Mouse (Mus musculus) hematopoietic stem cell, adult 5-6 weeks (primary cell): ENCODE results near the gene Cox6b1. TPM values are rescaled to one million over a fixed set of nuclear protein-coding genes. Genes with fewer than 3 reads are reported as not detected.

Experiments
- ATAC-seq, 2 experiments: fragments of 125-278 bp in 1 of 2; replicated peaks in 1 of 2; 2 replicates each; pipeline ENCODE4 v1.8.0; 2016 to 2017; ENCODE audit warnings: inconsistent platforms in 2 of 2, mild to moderate bottlenecking in 2 of 2, moderate number of reproducible peaks in 2 of 2, low read depth in 1 of 2, moderate TSS enrichment in 1 of 2; ENCODE audit not compliant: low FRiP score in 2 of 2, poor library complexity in 2 of 2, severe bottlenecking in 2 of 2, insufficient read depth in 1 of 2, low TSS enrichment in 1 of 2
- total RNA-seq: library from RNA; stranded (forward); fragments of 172-1452, 232-1000 nt; gene quantifications from 2 replicates; pipeline ENCODE4 v1.2.3, GENCODE M21; 2017

Cox6b1 gene
- 272 and 375 TPM in 2 replicates for total RNA-seq

DNA sequence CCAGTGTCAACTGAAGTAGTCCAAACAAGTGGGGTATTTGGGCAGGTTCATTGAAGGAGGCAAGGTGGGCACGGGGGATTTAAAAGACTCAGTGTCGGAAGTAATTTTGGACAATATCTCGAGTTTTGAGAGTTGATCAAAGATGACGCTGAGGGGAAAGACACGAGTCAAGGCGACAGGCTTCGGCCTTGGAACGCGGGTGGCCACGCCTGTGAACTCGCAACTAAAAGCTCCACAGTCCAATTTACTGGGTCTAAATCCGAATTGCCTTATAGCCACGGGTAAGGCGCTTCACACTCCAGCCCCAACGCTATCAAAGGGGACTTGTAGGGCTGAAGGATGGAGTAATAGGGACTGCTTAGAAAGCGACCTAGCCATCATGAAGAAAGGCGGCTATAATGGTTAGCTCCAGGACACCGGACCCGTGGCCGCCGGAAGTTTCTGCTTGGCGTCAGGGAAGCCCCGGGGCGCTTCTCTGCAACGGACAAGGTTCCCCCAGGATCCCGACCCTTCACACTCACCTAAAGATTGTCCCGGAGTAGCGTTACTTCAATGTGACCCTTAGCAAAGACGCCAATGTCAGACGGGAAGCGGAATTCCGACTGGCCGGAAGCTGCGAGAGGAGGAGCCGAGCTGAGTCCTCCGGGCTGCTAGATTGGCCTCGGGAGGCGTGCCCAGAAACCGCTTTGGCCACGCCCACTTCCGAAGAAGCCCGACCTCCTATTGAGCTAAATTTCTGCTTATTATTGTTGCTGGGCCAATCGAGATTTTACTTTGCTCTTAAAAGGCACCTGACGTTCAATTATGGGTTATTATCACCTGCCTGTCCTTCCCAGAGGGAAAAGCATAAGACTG lies at the start of gene Cox6b1:
Gene Cox6b1, minus strand, starts transcription at position 622 of the 855 bp plus-strand sequence.
- peak; percentile 93 to 99 for ATAC-seq

DNA sequence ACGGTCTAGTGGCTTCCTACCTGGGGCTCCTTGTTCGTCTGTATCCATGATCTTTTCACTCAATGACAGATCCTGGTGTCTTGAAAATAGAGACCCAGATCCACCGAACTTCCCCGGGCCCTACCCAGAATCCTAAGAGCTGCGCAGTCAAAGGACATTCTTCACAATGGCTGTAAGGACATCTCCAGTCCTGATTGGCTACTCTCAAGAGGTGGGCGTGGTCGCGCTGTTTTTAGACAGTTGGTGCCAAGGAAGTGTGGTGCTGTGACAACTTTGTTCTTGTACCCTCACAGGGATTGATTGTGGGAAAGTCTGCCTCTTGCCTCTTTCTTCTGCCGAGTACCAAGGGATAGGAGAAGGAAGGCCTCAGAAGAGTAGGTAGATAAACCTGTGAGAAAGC lies 45.5 kb upstream of the Cox6b1 start, which contains the start of gene Pmis2:
Gene Pmis2, minus strand, starts transcription at position 126 of the 400 bp plus-strand sequence.
- ATAC-seq = no peak

DNA sequence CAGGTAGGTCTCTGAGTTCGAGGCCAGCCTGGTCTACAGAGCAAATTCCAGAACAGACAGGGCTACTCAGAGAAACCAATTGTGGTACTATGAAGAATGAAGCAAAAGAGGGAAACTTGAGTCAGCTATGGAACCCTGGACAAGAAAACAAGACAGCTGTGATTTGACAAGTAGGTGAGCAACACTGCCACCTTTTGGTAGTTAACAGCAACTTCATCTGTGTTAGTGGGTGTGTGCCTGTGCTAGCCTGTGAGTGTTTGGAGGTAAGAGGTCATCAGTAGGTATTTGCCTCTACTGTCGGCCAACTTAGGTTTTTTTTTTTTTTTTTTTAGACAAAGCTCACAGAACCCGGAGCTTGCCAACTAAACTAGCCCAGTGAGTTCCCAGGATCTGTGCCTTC lies 43.3 kb upstream of the Cox6b1 start:
- 0 out of 4 replicates have a peak, but pooled peaks have one; percentile 31 to 50 for ATAC-seq

DNA sequence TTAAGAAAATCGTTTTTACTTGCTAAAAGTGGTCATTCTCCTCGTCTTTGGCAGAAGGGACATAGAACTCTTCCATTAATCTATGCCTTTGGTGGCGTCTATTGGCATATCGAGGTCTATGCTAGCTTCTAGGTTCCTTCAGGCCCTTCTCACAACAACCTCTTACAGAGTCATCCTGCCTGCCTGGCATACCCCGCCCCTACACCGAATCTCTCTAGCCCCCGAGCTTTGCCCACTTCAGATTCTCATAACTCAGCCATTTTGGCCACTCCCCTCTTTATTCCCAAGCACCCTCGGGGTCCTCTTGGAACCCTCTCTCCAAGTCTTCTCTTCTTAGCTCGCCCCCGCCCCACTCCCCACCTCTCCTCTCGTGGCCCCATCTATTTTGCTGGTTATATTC lies 39.4 kb upstream of the Cox6b1 start:
- no peak; a peak in 1 of 4 replicates for ATAC-seq

DNA sequence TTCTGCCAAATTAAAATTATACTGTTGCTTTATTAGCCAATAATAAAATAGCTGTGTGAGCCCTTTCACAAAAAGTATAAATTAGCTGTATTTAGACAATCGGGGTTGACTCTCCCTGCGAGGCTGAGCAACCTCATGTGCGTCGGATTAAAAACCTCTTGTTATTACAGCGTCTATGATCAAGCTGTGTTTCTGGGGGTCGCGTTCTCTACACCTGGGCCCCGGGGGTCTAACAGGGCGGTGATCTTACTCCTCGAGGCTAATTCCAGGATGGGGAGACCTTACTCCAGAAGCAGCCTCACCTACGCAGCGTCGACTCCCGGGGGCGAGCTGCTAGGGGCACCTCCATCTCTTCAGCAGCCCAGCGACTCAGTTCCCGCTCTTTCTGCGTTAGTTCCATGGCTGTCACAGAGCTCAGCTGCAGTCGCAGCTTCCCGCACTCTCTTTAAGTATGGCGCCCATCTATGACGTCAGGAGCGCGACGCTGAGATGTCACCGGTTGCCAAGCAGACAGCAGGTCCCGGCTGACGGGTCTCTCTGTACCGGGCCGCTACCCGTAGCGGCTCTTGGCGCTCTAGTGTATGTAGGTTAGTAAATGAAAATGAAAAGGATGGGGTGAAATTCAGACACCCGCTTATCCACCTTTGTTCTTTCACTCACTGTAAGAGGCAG lies 38.7 kb upstream of the Cox6b1 start, which contains the start of gene Haus5:
Gene Haus5, minus strand, starts transcription at position 466 of the 672 bp plus-strand sequence.
- peak; percentile 98 to 99 for ATAC-seq

DNA sequence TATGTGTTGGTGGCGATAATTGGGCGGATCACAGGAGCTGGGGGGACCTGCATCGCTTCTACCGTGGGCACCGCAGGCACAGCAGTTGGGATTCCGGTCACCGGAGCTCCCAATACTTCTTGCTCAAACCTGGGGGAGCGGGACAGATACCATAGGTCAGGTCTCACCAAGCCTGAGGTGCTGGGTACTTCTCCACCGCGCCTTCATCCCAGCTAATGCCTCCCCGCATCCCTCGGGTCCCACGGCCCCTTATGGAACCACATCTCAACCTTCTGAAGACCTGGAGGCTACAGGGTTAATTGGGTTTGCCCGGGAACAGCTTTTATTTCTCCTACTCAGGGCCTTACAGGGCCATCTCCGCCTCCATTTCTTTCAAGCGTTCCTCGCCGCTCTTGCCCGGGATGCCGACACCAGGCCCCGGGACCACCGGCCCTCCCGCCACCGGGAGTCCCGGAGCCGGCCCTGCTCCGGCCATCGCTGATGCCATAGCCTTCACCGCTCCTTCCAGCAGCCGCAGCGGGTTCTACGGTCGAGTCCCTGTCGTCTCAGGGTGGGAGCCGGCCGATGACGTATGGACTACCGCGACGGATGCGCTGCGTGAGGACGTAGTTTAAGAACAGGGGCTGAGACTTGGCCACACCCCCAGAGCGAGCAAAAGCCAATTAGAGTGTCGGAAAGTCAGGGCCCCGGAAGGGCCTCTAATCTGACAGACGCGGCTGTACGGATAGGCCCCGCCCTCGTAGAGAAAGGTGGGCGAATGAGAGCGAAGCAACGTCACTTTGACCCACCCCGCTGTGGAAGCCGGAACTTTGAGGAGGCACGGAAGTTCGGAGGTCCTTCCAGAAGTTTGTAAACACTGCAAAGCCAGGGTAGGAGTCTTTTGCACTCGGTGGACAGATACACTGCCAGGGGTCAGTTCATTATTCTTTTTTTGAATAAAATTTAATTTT lies 23.9 kb upstream of the Cox6b1 start, which contains the start of gene Rbm42:
Gene Rbm42, minus strand, starts transcription at position 727 of the 950 bp plus-strand sequence.
- peak; percentile 100 for ATAC-seq

DNA sequence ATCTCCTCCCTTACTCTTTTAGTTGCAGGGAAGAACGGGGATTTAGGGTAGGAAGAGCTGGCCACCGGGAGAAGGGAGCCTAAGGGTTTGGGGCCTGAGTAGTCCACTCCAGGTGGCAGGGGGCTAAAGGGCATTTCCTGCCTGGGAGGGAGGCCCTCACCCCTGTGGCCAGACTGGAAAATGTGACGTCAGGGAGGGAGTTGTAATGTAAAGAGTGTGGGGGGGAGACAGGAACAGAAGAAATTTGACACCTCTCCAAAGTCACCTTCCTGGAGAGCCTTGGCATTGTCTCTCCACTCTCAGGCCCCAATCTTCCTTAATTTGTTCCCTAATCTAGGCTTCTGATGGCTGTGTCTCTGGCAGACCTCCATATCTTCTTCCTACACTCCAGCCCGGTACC lies 13.1 kb upstream of the Cox6b1 start:
- ATAC-seq = no peak

DNA sequence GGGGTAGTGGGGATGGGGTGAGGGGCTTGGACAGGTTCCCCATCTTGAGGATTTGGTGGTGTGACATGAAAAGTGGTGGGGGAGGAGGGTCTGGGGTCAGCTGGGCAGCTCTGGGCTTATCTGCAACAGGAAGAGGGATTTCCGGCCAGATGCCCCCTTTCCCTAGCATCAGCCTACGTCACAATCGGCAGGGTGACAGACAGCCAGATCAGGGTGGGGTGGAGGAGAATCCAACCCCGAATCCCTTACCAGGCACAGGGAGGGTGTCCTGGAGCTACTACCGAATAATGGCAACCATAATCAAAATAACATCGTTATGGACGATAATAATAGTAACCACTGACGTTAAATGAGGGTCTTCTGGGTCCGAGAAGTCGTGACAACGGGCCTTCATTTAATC lies 10.4 kb upstream of the Cox6b1 start:
- ATAC-seq = no peak

DNA sequence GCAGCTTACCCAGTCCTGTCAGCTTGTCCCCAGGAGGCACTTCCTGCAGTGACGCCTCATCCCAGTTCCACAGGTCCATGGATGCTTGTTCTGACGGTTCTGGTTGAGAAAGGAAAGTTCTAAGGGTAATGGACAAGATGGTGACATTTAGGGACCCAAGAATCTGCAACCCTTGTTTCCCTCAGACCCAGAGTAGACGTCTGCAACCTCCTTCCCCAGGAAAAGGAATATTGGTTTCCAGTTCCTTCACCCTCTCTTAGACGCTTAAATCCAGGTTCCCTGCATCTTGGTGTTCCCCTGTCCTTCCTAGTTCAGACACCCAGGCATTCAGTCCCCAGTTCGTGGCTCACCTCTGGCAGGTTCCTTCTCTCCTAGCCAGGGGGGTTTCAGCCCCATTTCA lies 9.8 kb upstream of the Cox6b1 start, which contains the start of gene Etv2:
Gene Etv2, minus strand, starts transcription at position 101 of the 400 bp plus-strand sequence.
- no peak for ATAC-seq

DNA sequence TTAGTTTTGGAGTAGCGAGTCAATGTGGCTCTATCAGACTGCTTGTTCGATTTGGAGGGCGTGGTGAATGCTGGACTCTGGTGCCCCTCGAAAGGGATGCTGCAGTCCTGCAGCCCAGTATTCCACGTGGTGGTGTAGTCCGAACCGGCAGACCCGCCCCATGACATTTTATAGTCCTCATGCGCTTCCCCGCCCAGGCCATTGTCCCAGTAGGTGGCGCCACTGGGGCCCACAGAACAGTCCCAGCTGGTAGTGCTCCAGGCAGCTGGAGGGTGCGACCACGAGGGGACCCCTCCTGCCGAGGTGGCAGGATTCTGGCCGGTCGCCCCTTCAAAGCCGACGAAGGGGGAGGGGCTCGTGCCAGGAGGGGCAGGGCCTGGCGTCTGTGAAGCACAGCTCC lies 8.7 kb upstream of the Cox6b1 start:
- ATAC-seq = peak; percentile 66 to 77

DNA sequence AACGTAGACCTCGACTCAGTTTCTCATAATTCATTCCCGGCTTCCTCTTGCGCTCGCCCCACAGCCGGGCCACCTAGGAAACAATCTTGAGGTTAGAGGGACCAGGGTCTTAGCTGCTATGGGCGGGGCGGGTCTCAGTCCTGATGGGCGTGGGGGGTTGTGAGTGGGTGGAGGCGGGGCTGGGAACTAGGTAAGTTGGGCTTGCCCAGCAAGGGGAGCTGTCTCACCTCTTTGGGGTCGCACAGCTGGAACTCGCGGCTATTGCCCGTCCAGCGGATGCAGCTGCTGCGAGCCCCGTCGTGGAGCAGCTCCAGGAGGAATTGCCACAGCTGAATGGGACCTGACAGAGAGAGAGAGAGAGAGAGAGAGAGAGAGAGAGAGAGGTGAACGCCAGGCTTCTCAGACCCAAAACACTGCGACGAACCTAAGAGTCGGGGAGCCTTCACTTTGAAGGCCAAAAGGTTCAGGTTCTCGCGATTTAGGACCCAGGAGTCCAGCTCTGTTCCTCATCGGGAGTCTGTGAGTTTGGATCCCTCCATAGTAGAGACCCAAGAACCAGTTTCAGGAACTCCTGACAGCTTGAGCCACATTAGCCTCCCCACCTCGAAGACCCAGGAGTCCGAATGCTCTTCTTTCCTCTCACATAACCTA lies 7.9 kb upstream of the Cox6b1 start:
- ATAC-seq = 0 out of 4 replicates have a peak, but pooled peaks of 1 of the 2 experiments have one; percentile 29

DNA sequence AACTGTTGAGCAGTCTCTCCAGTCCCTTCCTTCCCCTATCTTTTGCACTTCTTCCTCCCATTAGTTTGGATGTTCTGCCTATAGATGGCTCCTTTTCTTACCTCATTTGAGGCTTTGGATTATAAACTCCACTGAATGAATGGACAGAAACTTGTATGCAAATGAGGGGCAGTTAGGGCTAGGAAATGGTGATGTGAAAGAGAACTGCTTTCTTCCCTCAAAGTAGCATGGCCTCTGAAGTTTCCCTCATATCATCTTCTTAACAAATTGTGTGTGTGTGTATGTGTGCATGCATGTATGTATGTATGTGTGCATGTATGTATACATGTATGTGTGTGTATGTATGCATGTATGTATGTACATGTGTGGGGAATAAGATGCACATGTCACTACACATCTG lies 3.1 kb upstream of the Cox6b1 start:
- ATAC-seq = no peak

DNA sequence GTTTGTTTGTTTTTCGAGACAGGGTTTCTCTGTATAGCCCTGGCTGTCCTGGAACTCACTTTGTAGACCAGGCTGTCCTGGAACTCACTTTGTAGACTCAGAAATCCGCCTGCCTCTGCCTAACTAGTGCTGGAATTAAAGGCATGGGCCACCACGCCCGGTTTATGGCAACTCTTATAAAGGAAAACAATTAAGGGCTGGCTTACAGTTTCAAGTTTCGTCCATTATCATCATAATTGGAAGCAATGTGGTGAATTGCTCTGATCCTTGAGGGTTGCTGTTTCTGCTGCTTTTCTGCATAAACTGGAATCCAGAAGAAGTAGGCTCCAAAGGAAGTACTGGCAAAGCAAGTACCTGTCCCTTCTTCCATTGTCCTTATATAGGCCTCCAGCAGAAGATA lies 696 bp upstream of the Cox6b1 start:
- ATAC-seq = no peak

DNA sequence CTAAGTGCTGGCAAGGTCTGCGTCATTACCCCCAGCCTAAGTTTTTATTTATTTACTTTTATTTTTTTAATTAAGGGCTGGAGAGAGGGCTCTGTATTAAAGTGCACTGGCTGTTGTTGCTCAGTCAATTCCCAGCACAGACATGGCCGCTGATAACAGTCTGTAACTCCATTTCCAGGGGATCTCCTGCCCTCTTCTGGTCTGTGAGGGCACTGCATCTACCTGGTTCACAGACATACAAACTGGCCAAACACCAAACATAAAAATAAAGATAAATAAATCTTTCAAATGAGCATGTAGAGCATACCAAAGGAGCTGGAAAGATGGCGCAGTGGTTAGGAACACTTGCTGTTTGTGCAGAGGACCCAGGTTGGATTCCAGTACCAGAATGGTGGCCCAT lies 6.7 kb downstream of the Cox6b1 start:
- ATAC-seq = 0 out of 4 replicates have a peak, but pooled peaks of 1 of the 2 experiments have one; percentile 31

DNA sequence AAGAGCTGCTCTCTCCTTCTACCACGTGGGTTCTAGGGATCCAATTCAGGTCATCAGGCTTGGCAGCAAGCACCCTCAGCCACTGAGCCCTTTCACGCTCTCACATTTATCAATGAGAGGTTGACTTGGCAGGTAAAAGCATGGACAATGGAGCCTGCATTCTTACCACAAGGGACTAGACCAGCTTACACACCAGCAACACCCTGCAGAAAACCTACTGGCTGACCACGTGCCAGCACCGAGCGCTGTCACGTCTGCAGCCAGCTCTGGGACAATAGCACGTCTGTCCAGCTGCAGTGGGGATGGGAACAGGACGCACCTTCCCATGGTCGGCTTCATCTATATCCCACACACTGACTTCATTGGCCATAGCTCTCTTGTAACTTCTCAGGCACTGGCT lies 7.3 kb downstream of the Cox6b1 start:
- ATAC-seq = no peak

DNA sequence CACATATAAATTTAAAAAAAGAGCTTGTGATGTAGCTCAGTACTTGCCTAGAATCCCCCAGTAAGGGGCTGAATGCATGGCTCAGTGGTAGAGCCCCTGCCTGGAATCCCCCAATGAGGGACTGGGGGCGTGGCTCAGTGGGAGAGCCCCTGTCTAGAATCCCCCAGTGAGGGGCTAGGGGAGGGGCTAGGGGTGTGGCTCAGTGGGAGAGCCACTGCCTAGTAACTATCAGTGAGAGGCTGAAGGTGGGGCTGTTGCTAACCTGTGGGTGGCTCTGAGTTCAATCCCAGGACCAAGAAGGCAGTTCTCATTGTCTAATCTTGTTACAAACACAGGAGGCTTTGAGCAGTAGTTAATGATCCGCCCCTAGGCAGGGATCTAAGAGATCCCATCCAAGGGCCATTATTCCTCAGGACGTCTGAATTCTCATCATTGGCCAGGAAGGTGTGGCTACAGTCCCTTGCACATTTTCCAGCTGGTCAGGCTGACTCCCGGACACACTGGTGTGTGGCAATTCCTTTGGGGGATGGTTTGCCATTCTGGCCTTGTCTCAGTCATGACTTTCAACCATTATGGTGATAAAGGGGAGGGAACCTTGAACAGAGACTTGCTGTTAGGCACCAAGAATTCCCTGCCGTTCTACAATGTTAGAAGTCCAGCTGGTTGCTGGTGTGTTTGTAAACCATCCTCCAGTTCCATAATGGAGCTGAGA lies 10.7 kb downstream of the Cox6b1 start:
- no peak for ATAC-seq
